Mouse (Mus musculus): ENCODE measurements at regions not wholly inside any gene's neighbourhood (a gene's known extent, or its start where the extent isn't known, plus 50 kb on each side); places are given as distances from the start of the nearest gene placed in this dataset.

- no peak for TF ChIP-seq GATA1 (IDR thresholded peaks at IDR 0.05; ENCODE audit: borderline replicate concordance, low read length)
- TF ChIP-seq FLI1 (IDR thresholded peaks at IDR 0.05; ENCODE audit: low read length): no peak
These were observed 266.4 kb downstream of the Atp23 start for GRCm38 (mm10) chr10:126634731-126635130.

Measured in megakaryocyte, embryonic 14.5 days (primary cell).